10 mouse cellular contexts compared by ENCODE assay signal in the genomic region with DNA sequence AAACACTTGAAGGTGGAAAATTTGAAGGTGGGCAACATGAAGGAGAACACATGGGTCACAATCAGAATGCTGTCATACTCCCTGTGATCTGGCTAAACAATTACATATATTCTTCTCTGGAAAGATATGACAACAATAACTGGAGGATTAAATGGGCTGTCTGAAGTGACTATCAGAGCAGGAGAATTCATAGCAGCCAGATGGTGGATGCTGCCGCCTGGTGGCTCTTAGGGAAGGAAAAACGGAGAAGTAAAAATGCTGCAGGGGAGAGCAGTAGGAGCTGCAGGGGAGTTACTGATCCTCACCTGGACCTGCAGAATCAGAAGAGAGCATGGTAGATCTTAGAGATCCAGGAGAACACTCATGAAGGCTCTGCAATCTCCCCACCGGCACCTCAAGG.
DNase-seq lines count a peak whose midpoint lies in the region; ATAC-seq and TF ChIP-seq lines count a peak whose summit lies in the region.
"Had no signal": no experiment of that assay in that cellular context is flagged by ENCODE, and none has a peak within 500 bp of the region (broad histone marks: within the 10 kb centered on the region; RNA-seq: fewer than 3 reads in every experiment).

No protein-coding gene starts in this region.

- H3K9ac ChIP-seq in forebrain, embryonic 11.5 days (ENCODE audit: low read length), result no peak overlapping the region
- no peak overlapping the region for H3K9ac ChIP-seq in neural tube, embryonic 12.5 days
- H3K9ac ChIP-seq: embryonic facial prominence, embryonic 13.5 days; liver, embryonic 14.5 days had no signal

- no peak overlapping the region for H3K4me3 ChIP-seq in cerebellum, adult 2 months (replicated peaks; ENCODE audit: insufficient read depth, low read depth, low read length)
- H3K4me3 ChIP-seq in forebrain, embryonic 11.5 days (ENCODE audit: low read depth, low read length), result no peak overlapping the region
- no peak overlapping the region for H3K4me3 ChIP-seq in neural tube, embryonic 12.5 days
- H3K4me3 ChIP-seq: embryonic facial prominence, embryonic 13.5 days had no signal

- peak; percentile 72 for ATAC-seq in forebrain, embryonic 11.5 days (replicated peaks; ENCODE audit: low FRiP score)
- 0 out of 2 replicates have a peak, but pooled peaks have one; percentile 41 for ATAC-seq in neural tube, embryonic 12.5 days (ENCODE audit: low FRiP score, low read depth)

- no peaks in the 10 kb centered on the region for H3K36me3 ChIP-seq in forebrain, embryonic 11.5 days (ENCODE audit: control insufficient read depth, insufficient read depth, low read length)
- no peaks in the 10 kb centered on the region for H3K36me3 ChIP-seq in neural tube, embryonic 12.5 days
- H3K36me3 ChIP-seq: embryonic facial prominence, embryonic 13.5 days had no signal

- no peaks in the 10 kb centered on the region for H3K9me3 ChIP-seq in forebrain, embryonic 11.5 days (ENCODE audit: control insufficient read depth, low read length)
- no peaks in the 10 kb centered on the region for H3K9me3 ChIP-seq in neural tube, embryonic 12.5 days
- H3K9me3 ChIP-seq: embryonic facial prominence, embryonic 13.5 days had no signal

- no peak overlapping the region for H3K27ac ChIP-seq in cerebellum, adult 2 months (ENCODE audit: insufficient read depth, low read length)
- no peak overlapping the region for H3K27ac ChIP-seq in forebrain, embryonic 11.5 days (ENCODE audit: low read depth, low read length)
- H3K27ac ChIP-seq in neural tube, embryonic 12.5 days, result no peak overlapping the region
- H3K27ac ChIP-seq: embryonic facial prominence, embryonic 13.5 days; liver, embryonic 14.5 days had no signal

- 9% methylated on average over 3 of the region's 3 CpGs for WGBS in cerebellum, adult 2 months
- 10% methylated on average over 3 of the region's 3 CpGs for WGBS in forebrain, embryonic 11.5 days
- 21% methylated on average over 3 of the region's 3 CpGs for WGBS in neural tube, embryonic 12.5 days

- no peak for TF ChIP-seq POLR2A in cerebellum, adult 2 months (IDR thresholded peaks at IDR 0.05; ENCODE audit: borderline replicate concordance, insufficient read depth, low read length)

- no peaks in the 10 kb centered on the region for H3K27me3 ChIP-seq in cerebellum, adult 2 months (ENCODE audit: control insufficient read depth, insufficient read depth, low read length)
- no peaks in the 10 kb centered on the region for H3K27me3 ChIP-seq in forebrain, embryonic 11.5 days (ENCODE audit: control insufficient read depth, insufficient read depth, low read length)
- H3K27me3 ChIP-seq in neural tube, embryonic 12.5 days (replicated peaks), result no peaks in the 10 kb centered on the region
- H3K27me3 ChIP-seq: embryonic facial prominence, embryonic 13.5 days had no signal

- no peak overlapping the region for H3K4me2 ChIP-seq in forebrain, embryonic 11.5 days (ENCODE audit: low read depth, low read length, severe bottlenecking)
- no peak overlapping the region for H3K4me2 ChIP-seq in neural tube, embryonic 12.5 days (replicated peaks)
- H3K4me2 ChIP-seq: embryonic facial prominence, embryonic 13.5 days had no signal

- peak; percentile 26; the same call in 1 of the 2 replicates for TF ChIP-seq CTCF in cerebellum, adult 2 months (IDR thresholded peaks at IDR 0.05; ENCODE audit: borderline replicate concordance, insufficient read depth, low read depth, low read length)

- H3K4me1 ChIP-seq in cerebellum, adult 2 months (ENCODE audit: control insufficient read depth, insufficient read depth, low read length), result no peaks in the 10 kb centered on the region
- no peaks in the 10 kb centered on the region for H3K4me1 ChIP-seq in forebrain, embryonic 11.5 days (replicated peaks; ENCODE audit: control insufficient read depth, insufficient read depth, low read length)
- no peaks in the 10 kb centered on the region for H3K4me1 ChIP-seq in neural tube, embryonic 12.5 days
- H3K4me1 ChIP-seq: embryonic facial prominence, embryonic 13.5 days had no signal

- no peak for DNase-seq in cerebellum, adult 2 months
- DNase-seq in cerebellum, adult 11 months, result no peak
- DNase-seq in 416B (ENCODE audit: low read depth), result peak; percentile 7
- peak; percentile 53 for DNase-seq in forebrain, embryonic 11.5 days (ENCODE audit: low spot score)
- DNase-seq in layer of hippocampus, postnatal 25 days (ENCODE audit: extremely low spot score in 1 of 2, low spot score in 1 of 2), result peak; percentile 7 to 28
- no peak for DNase-seq in spleen, postnatal 4 days (ENCODE audit: low spot score in 2 of 2)
- DNase-seq in ovary, postnatal 10 days (ENCODE audit: low spot score), result no peak

Comparison
In these comparisons a context has a peak if more than half of its experiments do, and no peak if none do; other contexts are left out.
1. DNase-seq: peak in 416B (single experiment), forebrain, embryonic 11.5 days (single experiment) and layer of hippocampus, postnatal 25 days (2 of 2); none in cerebellum, adult 2 months (0 of 2), cerebellum, adult 11 months (single experiment), spleen, postnatal 4 days (0 of 2) and ovary, postnatal 10 days (single experiment).